Mouse (Mus musculus): ENCODE measurements at regions not wholly inside any gene's neighbourhood (a gene's known extent, or its start where the extent isn't known, plus 50 kb on each side); places are given as distances from the start of the nearest gene placed in this dataset.

GRCm38 (mm10) chr13:116795041-116795440, 230.3 kb downstream of the Parp8 start:
- WGBS, result 42% methylated on average over 2 of the region's 2 CpGs
- no peak for ATAC-seq (replicated peaks)

GRCm38 (mm10) chr13:116781616-116782015, 243.7 kb downstream of the Parp8 start:
- Histone ChIP-seq H3K4me3 (no peak overlapping the region), H3K4me1 (no peaks in the 10 kb centered on the region), H3K27me3 (replicated peaks) (no peaks in the 10 kb centered on the region), H3K9me3 (no peaks in the 10 kb centered on the region), H3K4me2 (no peak overlapping the region), H3K27ac (no peak overlapping the region), H3K36me3 (replicated peaks) (no peaks in the 10 kb centered on the region), H3K9ac (no peak overlapping the region)
- ATAC-seq (replicated peaks), result no peak

More at GRCm38 (mm10) chr13:116795041-116795440, 230.3 kb downstream of the Parp8 start:
- H3K9ac ChIP-seq, result no peak overlapping the region
- H3K4me2 ChIP-seq, result no peak overlapping the region
- H3K4me3 ChIP-seq, result no peak overlapping the region
- no peak overlapping the region for H3K27ac ChIP-seq
- no peaks in the 10 kb centered on the region for H3K27me3 ChIP-seq (replicated peaks)
- H3K9me3 ChIP-seq, result no peaks in the 10 kb centered on the region
- no peaks in the 10 kb centered on the region for H3K4me1 ChIP-seq
- H3K36me3 ChIP-seq (replicated peaks), result no peaks in the 10 kb centered on the region

GRCm38 (mm10) chr13:116765491-116765890, 259.8 kb downstream of the Parp8 start:
- ATAC-seq (replicated peaks), result no peak
- no peak overlapping the region for H3K4me2 ChIP-seq
- no peak overlapping the region for H3K4me3 ChIP-seq
- no peaks in the 10 kb centered on the region for H3K36me3 ChIP-seq (replicated peaks)
- H3K27ac ChIP-seq, result no peak overlapping the region
- H3K9me3 ChIP-seq, result no peaks in the 10 kb centered on the region
- H3K9ac ChIP-seq, result no peak overlapping the region
- H3K4me1 ChIP-seq, result no peaks in the 10 kb centered on the region
- H3K27me3 ChIP-seq (replicated peaks), result no peaks in the 10 kb centered on the region
- WGBS, result 89% methylated on average over 3 of the region's 3 CpGs

- Histone ChIP-seq H3K36me3 (replicated peaks) (no peaks in the 10 kb centered on the region), H3K4me1 (no peaks in the 10 kb centered on the region), H3K27ac (no peak overlapping the region), H3K9me3 (no peaks in the 10 kb centered on the region), H3K4me2 (no peak overlapping the region), H3K27me3 (replicated peaks) (no peaks in the 10 kb centered on the region), H3K9ac (no peak overlapping the region), H3K4me3 (no peak overlapping the region)
- ATAC-seq (replicated peaks), result no peak
- 82% methylated on average over 2 of the region's 2 CpGs for WGBS
Observed at GRCm38 (mm10) chr13:116759912-116760311, 265.4 kb downstream of the Parp8 start.

GRCm38 (mm10) chr13:116740825-116741224, 284.5 kb downstream of the Parp8 start:
- Histone ChIP-seq H3K27ac (no peak overlapping the region), H3K36me3 (replicated peaks) (no peaks in the 10 kb centered on the region), H3K9ac (no peak overlapping the region), H3K9me3 (no peaks in the 10 kb centered on the region), H3K4me2 (no peak overlapping the region), H3K4me1 (no peaks in the 10 kb centered on the region), H3K27me3 (replicated peaks) (no peaks in the 10 kb centered on the region), H3K4me3 (no peak overlapping the region)
- ATAC-seq (replicated peaks), result no peak
- 83% methylated on average over 4 of the region's 4 CpGs for WGBS

GRCm38 (mm10) chr13:116723361-116724153, 301.8 kb downstream of the Parp8 start:
- 0 out of 2 replicates have a peak overlapping the region, but pooled peaks have one; percentile 5 for H3K4me2 ChIP-seq
- ATAC-seq (replicated peaks), result 0 out of 2 replicates have a peak, but pooled peaks have one; percentile 30
- 60% methylated on average over 14 of the region's 14 CpGs for WGBS

GRCm38 (mm10) chr13:116714809-116715208, 310.5 kb downstream of the Parp8 start:
- no peak overlapping the region for H3K9ac ChIP-seq
- no peak overlapping the region for H3K4me2 ChIP-seq
- 17% methylated on average over 5 of the region's 5 CpGs for WGBS
- H3K27ac ChIP-seq, result no peak overlapping the region
- ATAC-seq (replicated peaks), result peak; percentile 62
- H3K4me3 ChIP-seq, result no peak overlapping the region
- H3K27me3 ChIP-seq (replicated peaks), result peaks cover 50% of the 10 kb centered on the region
- no peaks in the 10 kb centered on the region for H3K36me3 ChIP-seq (replicated peaks)
- no peaks in the 10 kb centered on the region for H3K9me3 ChIP-seq
- peaks cover 10% of the 10 kb centered on the region for H3K4me1 ChIP-seq

More at GRCm38 (mm10) chr13:116723361-116724153, 301.8 kb downstream of the Parp8 start:
- Histone ChIP-seq H3K36me3 (replicated peaks) (no peaks in the 10 kb centered on the region), H3K4me3 (no peak overlapping the region), H3K27ac (no peak overlapping the region), H3K9me3 (no peaks in the 10 kb centered on the region), H3K9ac (no peak overlapping the region), H3K4me1 (no peaks in the 10 kb centered on the region), H3K27me3 (replicated peaks) (no peaks in the 10 kb centered on the region)

GRCm38 (mm10) chr13:116711866-116712593, 313.3 kb downstream of the Parp8 start:
- H3K4me1 ChIP-seq, result peaks cover 10% of the 10 kb centered on the region
- WGBS, result under 1% methylated on average over 24 of the region's 24 CpGs
- H3K27me3 ChIP-seq (replicated peaks), result peaks cover 63% of the 10 kb centered on the region
- no peak overlapping the region for H3K27ac ChIP-seq
- ATAC-seq (replicated peaks), result peak; percentile 89
- H3K9ac ChIP-seq, result no peak overlapping the region; the same call in 1 of the 2 replicates
- no peaks in the 10 kb centered on the region for H3K9me3 ChIP-seq
- H3K4me2 ChIP-seq, result peak overlapping the region; percentile 50
- peak overlapping the region; percentile 25 for H3K4me3 ChIP-seq
- no peaks in the 10 kb centered on the region for H3K36me3 ChIP-seq (replicated peaks)

- Histone ChIP-seq H3K9ac (no peak overlapping the region), H3K27ac (no peak overlapping the region), H3K4me2 (peak overlapping the region; percentile 50), H3K36me3 (replicated peaks) (no peaks in the 10 kb centered on the region), H3K4me3 (peak overlapping the region; percentile 25), H3K9me3 (no peaks in the 10 kb centered on the region), H3K4me1 (peaks cover 10% of the 10 kb centered on the region), H3K27me3 (replicated peaks) (peaks cover 68% of the 10 kb centered on the region)
- peak; percentile 51 for ATAC-seq (replicated peaks)
- under 1% methylated on average over 22 of the region's 22 CpGs for WGBS
Observed at GRCm38 (mm10) chr13:116711148-116711865, 314.0 kb downstream of the Parp8 start.

GRCm38 (mm10) chr13:116709671-116710070, 315.7 kb downstream of the Parp8 start:
- WGBS, result 11% methylated on average over 7 of the region's 7 CpGs
- Histone ChIP-seq H3K4me1 (peaks cover 17% of the 10 kb centered on the region), H3K9ac (no peak overlapping the region), H3K27ac (no peak overlapping the region), H3K9me3 (no peaks in the 10 kb centered on the region), H3K36me3 (replicated peaks) (no peaks in the 10 kb centered on the region), H3K4me3 (no peak overlapping the region), H3K4me2 (0 out of 2 replicates have a peak overlapping the region, but pooled peaks have one; percentile 3), H3K27me3 (replicated peaks) (peaks cover 67% of the 10 kb centered on the region)
- no peak for ATAC-seq (replicated peaks)

GRCm38 (mm10) chr13:116708846-116709245, 316.5 kb downstream of the Parp8 start:
- no peak overlapping the region; the same call in 1 of the 2 replicates for H3K4me2 ChIP-seq

GRCm38 (mm10) chr13:116708456-116708780, 316.9 kb downstream of the Parp8 start:
- no peaks in the 10 kb centered on the region for H3K9me3 ChIP-seq
- ATAC-seq (replicated peaks), result no peak
- no peaks in the 10 kb centered on the region for H3K36me3 ChIP-seq (replicated peaks)
- peak overlapping the region; percentile 4; the same call in 1 of the 2 replicates for H3K4me2 ChIP-seq
- WGBS, result 1% methylated on average over 7 of the region's 7 CpGs
- H3K9ac ChIP-seq, result no peak overlapping the region
- H3K4me3 ChIP-seq, result no peak overlapping the region
- no peak overlapping the region for H3K27ac ChIP-seq
- H3K4me1 ChIP-seq, result peaks cover 17% of the 10 kb centered on the region
- H3K27me3 ChIP-seq (replicated peaks), result peaks cover 68% of the 10 kb centered on the region

More at GRCm38 (mm10) chr13:116708846-116709245, 316.5 kb downstream of the Parp8 start:
- H3K9ac ChIP-seq, result no peak overlapping the region
- peaks cover 17% of the 10 kb centered on the region for H3K4me1 ChIP-seq
- ATAC-seq (replicated peaks), result no peak
- H3K27me3 ChIP-seq (replicated peaks), result peaks cover 69% of the 10 kb centered on the region
- WGBS, result 1% methylated on average over 16 of the region's 16 CpGs
- no peaks in the 10 kb centered on the region for H3K9me3 ChIP-seq
- no peak overlapping the region for H3K4me3 ChIP-seq
- no peaks in the 10 kb centered on the region for H3K36me3 ChIP-seq (replicated peaks)
- no peak overlapping the region for H3K27ac ChIP-seq

All from midbrain, embryonic 15.5 days (tissue).